Mouse (Mus musculus): ENCODE data around the gene Map2. TPM values are rescaled to one million over a fixed set of nuclear protein-coding genes. Genes with fewer than 3 reads are reported as not detected.

The Map2 gene
- polyA plus RNA-seq, 1 experiment from 2014 or later, result 491 TPM

Other genes with a start within 250 kb of the Map2 start
- gene Crygf, start 248.8 kb upstream of the Map2 start, polyA plus RNA-seq (2014; fragmentation: Nextera tagmentation; extraction: Ambion mirVana), result not detected in 2 replicates

All from midbrain, embryonic 14.5 days (tissue).